Mouse (Mus musculus) monocyte, adult 5-6 weeks (primary cell): ENCODE measurements at regions not wholly inside any gene's neighbourhood (a gene's known extent, or its start where the extent isn't known, plus 50 kb on each side); places are given as distances from the start of the nearest gene placed in this dataset.

Experiments used
- ATAC-seq: fragments of 153-309, 156-312 bp; replicated peaks from 2 replicates; pipeline ENCODE4 v1.8.0; 2017; ENCODE audit warnings: mild to moderate bottlenecking; ENCODE audit not compliant: low TSS enrichment, insufficient number of reproducible peaks, severe bottlenecking, poor library complexity, low FRiP score

DNA sequence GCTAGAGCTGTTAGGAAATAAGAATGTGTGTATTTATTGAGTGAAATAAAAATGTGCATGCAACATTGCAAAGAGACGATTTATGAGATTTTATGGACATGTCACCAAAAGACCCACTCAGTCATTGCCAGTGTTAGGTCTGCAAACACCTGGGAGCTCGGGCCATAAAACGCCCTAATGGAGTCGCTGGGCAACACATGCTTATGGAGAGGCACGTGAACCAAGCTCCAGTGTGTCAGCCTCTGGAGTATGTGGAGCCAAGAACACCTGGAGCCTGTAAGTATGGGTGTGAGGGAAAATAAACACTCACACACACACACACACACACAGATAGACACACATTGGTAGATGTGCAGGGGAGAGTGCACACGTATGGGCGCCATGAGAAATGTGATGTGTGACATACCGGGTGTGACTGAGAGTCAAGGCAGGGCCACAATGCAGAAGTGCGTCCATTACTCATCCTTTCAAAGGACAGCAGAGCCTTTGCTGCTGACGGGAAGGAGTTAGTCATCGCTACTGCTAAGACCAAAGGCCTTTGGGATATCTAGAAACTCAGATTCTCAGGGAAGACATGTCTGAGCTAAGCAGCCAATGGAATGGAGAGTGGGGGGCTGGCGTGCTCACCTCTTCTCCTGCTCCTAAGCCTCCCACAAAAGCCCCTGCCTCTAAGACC, 124.2 kb downstream of the Gm826 start:
- ATAC-seq = peak; percentile 34; the same call in 1 of the 2 replicates

DNA sequence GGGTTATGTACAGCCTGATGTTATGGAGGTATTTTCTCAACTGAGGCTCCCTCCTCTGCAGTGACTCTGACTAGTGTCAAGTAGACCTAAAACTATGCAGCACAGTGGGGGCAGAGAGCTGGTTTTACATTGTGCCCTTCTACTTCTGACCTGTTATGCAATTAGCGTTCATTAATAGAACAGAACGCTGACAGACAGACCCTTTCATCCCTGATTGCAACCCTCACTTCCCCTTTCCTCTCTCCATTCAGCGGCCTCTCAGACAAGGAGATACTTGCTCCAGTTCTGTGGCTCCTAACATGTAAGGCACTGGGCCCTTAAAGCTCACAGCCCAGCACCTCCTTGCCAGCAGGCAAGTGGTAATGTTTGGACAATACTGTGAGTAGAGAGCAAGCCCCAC, 125.7 kb downstream of the Gm826 start:
- peak; percentile 30; the same call in 1 of the 2 replicates for ATAC-seq

DNA sequence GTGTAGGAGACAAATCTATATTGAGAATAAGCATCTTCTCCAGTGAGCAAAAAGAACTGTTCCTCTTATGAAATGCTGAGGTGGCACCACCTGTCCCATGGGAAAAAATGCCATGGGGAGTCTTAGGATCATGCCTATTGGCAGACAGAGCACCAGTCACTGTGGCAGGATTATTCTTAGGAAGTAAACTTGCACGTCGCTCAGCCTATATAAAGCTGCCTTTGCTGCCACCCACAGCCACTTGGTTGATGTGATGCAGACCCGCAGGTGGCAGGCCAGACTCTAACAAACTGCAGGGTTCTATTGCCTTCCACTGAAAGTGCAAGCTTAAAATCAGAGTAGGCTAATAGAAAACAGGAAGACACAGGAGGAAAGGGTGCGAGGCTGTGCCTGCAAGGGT, 126.7 kb downstream of the Gm826 start:
- no peak for ATAC-seq

DNA sequence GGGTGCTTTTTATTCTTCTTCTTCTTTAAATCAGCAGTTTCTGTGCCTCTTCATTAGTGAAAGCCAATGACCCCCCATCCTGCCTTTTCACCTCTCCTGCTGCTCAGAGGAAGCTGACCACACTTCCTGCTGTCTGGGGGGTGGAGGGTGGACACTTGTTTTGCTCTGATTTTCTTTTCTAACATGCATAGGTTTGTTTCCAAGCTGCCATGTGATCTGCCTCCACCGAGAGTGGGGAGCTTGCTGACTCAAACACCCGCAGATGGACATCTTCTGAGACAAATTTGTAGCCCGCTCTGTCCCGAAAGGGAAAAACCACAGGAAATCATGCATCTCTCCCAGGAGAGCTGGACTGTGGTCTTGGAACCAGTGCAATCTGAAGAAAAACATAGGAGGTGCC, 141.3 kb downstream of the Gm826 start:
- ATAC-seq = no peak

DNA sequence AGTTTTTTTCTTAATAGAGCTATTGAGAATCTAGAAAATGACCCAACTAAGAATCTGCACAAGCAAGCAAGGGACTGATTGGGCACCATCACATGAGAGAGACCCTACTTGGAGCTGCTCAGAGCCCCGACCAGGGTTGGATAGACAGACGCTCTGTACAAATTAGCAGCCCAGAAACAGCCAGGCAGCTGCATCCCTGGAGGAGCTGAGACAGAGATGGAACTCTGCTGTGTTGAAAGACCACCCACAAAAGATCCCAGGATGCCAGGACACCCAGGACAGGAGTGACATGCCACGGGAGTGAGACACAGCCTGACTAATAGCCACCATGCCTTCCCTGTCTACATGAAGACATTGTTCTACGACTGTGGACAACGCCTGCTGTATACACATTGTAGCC, 147.9 kb downstream of the Gm826 start:
- no peak for ATAC-seq

DNA sequence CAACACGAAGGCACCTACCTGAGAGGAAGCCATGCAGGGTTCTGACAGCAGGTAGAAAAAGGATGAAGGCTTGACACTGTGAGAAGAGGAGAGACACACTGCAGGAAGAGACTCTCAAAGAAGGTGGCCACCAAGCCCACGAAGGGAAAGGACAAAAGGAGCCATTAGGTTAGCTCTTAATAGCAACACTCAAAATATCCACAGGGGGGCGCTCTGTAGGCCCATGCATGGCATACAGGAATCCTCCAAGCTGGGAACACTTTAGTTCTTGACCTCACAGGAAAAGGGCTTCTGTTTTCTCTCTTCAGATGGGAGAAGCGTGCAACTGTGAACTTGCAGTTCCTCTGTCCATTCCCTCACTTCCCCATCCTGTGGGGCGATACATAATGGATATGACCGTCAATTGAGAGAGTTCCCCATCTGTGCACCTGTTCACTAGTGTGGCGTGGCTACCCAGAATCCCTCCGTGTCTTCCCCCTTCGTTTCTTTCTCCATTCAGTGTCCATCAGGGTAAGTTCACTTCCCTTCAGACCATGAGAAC, 162.9 kb downstream of the Gm826 start:
- ATAC-seq = peak; percentile 67

DNA sequence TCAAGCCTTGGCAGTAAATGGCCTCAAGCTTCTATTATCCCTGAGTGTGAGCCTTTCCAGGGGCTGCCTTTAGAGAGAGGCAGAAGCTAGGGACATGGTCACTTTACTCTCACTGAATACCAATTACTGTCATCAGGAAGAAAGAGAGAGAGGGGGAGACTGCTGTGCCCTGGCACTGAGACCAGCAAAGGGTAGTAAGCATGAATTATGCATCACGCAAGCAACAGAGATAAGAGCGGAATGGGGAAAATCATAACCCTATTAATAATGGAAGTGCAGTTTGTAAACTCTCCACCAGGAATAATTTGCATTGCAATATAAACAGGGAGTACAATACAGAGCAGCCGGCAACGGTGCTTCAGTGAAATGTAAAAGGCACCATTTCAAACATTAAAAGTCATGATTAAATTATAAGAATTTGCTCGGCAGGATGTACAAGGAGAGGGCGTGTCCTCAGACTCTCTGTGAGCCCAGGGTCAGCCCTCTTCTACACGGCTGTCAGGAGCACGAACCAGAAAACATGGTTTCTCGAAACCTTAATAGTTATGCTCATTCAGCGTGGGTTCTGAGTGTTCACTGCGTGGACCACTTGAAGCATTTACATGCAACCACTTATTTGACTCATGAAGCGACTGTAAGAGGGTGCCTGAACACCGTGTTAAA, 175.2 kb downstream of the Gm826 start:
- ATAC-seq = no peak

DNA sequence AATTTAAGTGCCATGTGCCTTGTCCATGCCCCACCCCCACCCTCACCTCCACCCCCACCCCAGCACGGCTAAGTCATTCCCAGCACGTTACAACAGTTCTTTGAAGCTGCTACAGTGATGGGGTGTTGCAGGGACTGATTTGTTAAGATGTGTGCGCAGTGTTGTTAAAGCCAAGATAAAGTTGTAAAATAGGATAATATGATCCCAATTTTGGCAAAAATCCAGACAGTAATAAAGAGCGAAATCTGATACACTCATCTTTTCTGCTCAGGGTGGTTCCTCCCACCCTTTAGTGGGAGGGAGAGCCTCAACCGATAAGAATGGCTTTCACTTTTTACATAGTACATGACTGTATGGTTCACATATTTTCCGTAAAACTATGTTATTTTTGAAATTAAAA, 180.2 kb downstream of the Gm826 start:
- no peak for ATAC-seq

DNA sequence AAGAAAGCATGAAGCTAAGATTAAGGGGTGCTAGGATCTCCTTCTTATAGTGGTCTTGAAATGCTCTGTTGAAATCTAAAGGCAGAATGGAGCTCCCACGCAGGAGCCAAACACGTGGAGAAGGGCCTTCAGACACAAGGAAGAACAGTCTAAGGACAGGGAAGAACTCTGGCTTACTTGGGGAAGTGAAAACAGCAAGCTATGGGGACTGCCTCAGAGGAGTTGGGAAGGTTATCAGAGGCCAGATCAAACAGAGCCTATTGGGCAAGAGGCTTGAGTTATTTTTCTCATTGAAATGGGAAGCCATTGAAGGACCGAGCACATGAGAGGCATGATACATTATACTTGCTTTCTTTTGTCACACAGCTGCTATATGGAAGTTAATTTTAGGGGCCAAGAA, 181.9 kb downstream of the Gm826 start:
- ATAC-seq = peak; percentile 45; the same call in 1 of the 2 replicates

DNA sequence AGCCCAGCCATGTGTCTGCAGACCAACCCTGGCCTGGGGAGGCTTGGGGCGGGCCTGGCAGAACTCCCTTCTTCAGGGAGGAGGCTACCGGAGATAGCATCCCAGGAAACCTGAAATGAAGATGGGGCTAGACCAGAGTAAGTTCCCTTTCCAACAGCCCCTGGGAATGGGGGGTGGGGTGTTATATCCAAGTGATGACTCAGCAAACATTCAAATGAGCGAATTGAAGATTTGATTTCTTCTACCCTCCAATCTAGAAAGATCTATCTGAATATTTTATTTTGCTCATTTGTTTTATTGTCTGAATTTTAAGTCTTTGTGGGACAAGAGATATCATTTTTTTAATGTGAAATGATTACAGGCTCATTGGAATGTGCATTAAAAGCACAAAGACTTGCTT, 185.0 kb downstream of the Gm826 start:
- no peak for ATAC-seq

DNA sequence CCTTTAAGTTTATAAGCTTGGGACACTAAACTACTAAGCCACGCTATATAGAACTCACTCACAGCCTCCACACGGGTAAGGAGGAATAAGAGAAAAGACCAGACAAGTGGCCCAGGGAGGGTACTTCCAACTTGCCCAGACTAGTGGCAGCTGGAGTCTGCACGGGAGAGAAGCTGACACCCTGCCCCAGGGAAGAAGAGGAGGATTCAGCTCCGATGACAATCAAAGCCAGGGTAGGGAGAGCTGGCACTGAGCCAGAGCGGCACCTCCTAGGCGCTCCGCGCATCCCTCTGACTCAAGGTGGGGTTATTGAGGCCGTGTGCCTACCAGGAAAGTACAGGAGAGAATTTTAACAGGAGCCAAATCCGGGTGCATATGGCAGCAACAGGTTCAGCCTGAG, 185.4 kb downstream of the Gm826 start:
- ATAC-seq = no peak

DNA sequence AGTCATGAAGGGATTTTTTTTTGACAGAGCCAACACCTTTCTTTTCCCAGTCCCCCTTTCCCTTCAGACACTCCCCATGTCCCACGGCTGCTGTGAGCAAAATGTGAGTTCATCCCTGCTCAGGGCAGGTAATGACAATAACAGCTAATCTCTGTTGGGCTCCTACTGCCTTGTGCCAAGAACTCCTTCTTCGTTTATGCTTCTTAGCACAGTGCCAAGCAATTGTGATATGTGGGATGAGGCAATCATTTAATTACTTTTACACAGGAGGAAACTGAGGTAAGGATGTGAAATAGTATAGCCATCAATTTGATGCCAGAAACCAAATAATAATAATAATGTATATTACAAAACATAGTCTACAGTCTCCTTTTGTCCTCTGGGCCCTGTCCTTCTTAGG, 185.9 kb downstream of the Gm826 start:
- no peak for ATAC-seq

DNA sequence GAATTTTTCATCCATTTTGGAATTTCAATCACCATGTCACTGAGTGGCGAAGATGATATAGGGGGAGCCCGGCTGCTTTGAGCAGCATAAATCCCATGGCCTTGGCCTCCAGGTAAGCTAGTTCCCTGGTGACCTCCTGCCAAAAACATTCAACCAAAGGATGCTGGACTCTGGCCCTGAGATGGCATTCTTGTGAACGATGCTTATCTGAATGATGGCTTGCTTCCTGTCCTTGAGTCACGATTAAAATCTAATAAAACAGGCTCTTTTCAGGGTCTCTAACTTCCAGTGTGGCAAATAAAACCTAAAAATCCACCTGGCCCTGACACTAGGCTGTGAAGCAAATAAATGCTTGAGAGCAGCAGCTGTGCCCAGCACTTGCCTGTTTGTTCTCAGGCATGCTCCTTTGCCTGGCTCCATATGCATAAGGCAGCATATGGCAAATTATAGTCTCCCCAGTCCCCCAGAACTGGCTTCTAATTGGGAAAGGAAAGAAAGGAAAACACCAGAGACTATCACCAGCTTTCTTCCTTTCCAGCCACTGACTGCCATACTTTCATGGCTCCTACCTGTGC, 193.7 kb downstream of the Gm826 start:
- ATAC-seq = no peak

DNA sequence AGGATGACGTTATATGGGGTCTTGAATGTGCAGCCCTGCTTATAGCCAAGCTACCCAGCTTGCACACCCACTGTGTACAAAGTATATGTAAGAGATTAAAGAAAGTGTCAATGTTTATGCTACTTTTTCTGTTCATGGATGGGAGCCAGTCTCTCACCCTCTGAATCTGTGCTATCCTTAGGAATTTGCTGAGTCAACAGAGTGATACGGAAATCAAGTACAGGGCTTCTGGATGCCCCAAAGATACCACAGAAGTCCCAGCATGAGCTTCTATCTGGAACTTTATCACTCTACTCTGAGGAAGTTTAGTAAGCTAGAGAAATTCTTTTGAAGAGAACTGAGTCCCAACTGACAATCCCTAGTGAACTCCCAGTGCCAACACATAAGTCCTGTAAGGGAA, 195.9 kb downstream of the Gm826 start:
- no peak for ATAC-seq

DNA sequence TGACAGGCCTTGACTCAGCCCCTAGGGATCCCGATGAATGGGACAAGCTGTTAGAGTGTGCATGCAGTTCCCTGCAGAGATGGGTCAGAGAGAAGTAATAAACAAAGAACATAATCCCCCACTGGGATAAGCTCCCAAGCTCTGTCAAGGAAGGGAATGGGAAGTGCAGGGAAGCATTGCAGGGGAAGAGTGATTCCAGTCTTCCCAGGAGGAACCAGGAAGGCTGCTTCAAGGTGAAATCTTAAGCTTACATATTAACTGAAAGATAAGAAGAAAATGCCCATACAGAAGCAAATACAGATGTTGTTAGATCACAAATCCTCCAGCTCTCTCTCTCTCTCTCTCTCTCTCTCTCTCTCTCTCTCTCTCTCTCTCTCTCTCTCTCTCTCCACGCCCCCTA, 202.2 kb downstream of the Gm826 start:
- no peak for ATAC-seq

DNA sequence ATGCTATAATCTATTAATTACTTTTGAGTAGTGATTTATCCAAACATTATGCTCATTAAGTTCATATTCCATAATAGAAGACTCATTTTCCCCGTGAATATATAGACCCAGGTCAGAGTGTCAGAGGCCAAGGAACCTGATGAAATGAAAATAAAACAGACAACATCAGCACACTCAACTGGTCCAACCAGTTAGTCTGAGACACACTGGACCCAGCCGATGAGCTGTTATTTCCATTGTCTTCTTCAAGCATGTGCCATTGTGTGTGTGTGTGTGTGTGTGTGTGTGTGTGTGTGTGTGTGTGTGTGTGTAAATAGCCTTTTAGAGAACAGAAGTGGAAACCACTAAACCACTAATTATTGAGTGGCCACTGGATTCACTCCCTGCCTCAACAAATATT, 202.6 kb downstream of the Gm826 start:
- ATAC-seq = no peak

DNA sequence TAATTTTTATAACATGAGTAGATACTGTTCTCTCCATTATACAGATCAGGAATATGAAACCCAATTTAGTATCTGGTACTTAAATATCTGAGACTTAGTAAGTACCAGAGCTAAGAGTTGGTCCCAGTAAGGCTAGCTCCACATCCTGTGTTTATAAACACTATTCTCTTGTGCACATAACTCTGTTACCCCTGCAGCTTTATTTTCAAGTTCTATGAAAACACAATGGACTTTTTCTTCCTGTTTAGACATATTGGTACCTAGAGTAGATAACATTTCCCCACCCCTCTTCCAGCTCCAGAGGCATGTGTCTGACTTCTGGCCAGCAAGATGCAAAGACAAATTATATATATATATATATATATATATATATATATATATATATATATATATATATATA, 216.8 kb downstream of the Gm826 start:
- no peak for ATAC-seq

DNA sequence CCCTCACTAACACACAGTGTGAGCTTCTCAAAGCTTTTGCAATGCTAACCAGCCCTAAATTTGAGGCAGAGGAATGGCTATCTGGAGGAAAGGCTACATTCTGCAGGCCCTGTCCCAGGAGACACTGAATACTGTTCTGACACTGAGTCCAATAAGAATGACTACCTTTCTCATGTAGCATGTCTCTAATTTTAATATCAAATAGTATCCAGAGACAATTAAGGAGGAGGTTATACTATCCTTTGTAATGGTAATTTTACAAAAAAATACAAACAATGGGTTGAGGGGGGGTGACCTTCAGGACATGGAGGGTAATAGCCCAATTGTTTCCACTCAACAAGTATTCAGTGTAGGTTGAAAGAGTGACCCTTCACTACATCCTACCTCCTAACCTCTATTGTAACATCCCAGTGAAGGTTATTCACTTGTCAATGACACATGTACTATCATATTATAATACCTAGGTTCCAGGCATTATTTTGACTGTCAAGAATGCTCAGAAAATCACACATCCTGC, 222.7 kb downstream of the Gm826 start:
- ATAC-seq = no peak

DNA sequence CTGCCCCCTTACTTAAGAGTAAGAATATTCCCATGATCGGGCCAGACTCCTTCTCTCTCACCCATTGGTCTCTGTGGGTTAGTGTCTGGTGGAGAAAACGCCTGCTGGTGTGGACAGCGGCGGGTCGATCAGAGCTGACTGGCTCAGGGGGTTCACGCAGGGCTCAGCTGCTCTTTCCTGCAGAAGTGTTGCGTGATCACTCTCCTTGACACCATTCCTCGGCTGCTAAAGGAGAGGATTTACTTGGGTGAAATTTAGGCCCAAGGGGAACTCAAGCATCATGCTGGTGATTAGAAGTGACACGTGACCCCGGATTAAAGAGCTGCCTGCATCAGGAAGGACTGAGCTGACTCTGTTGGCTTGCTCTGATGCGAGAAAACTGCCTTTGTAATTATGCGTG, 240.9 kb downstream of the Gm826 start:
- ATAC-seq = no peak

DNA sequence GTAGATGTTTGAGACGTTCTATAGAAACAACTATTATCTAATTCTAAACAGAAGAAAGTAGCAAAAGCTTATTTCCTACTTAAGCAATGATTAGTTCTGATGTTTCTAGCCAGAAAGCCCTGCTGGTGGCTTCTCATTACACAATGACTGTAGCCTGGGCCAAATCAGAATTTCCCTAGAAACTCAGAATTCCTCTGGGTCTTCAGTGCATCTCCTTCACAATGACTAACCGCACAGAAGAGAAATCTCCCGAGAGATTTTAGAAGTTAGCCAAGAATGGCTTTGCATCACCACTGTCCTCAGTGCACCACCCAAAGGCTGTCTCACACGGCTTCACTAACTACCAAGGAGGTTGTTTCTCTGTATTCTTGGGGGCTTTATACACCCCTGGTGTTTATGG, 248.0 kb downstream of the Gm826 start:
- no peak for ATAC-seq
